ENCODE assay signal across 18 mouse cellular contexts in genomic region chr5:129175925-129176324, GRCm38 (mm10).
A peak's percentile ranks its signal among the peaks of the same experiment; 100 is the strongest.
DNase-seq lines count a peak whose midpoint lies in the region; ATAC-seq lines count a peak whose summit lies in the region.
"Had no signal": no experiment of that assay in that cellular context is flagged by ENCODE, and none has a peak within 500 bp of the region (broad histone marks: within the 10 kb centered on the region; RNA-seq: fewer than 3 reads in every experiment).

No protein-coding gene starts in this region.

- no peak overlapping the region for H3K4me2 ChIP-seq in forebrain, embryonic 15.5 days (replicated peaks)
- H3K4me2 ChIP-seq in forebrain, embryonic 14.5 days (ENCODE audit: low read length): no peak overlapping the region
- no peak overlapping the region for H3K4me2 ChIP-seq in midbrain, embryonic 11.5 days
- H3K4me2 ChIP-seq in midbrain, embryonic 15.5 days: no peak overlapping the region
- H3K4me2 ChIP-seq: heart, embryonic 12.5 days had no signal

- ATAC-seq in forebrain, embryonic 15.5 days (replicated peaks): no peak
- no peak for ATAC-seq in forebrain, embryonic 14.5 days
- ATAC-seq in midbrain, embryonic 11.5 days (ENCODE audit: low FRiP score): no peak
- no peak for ATAC-seq in midbrain, embryonic 15.5 days (replicated peaks)
- ATAC-seq: activated CD4-positive, CD25-positive, alpha-beta regulatory T cell, adult 4 months; hindbrain, embryonic 16.5 days; inflammation-experienced regulatory T-cells, adult 6 months had no signal

- H3K4me3 ChIP-seq in forebrain, embryonic 15.5 days: no peak overlapping the region
- no peak overlapping the region for H3K4me3 ChIP-seq in forebrain, embryonic 14.5 days (ENCODE audit: low read depth, low read length)
- H3K4me3 ChIP-seq in midbrain, embryonic 11.5 days (ENCODE audit: low read depth, low read length): no peak overlapping the region
- H3K4me3 ChIP-seq in midbrain, embryonic 15.5 days: no peak overlapping the region
- H3K4me3 ChIP-seq: embryonic facial prominence, embryonic 10.5 days; heart, embryonic 12.5 days had no signal

- H3K36me3 ChIP-seq in forebrain, embryonic 15.5 days: no peaks in the 10 kb centered on the region
- no peaks in the 10 kb centered on the region for H3K36me3 ChIP-seq in forebrain, embryonic 14.5 days (ENCODE audit: control insufficient read depth, insufficient read depth, low read length)
- H3K36me3 ChIP-seq in midbrain, embryonic 11.5 days (ENCODE audit: control insufficient read depth, insufficient read depth, low read length): no peaks in the 10 kb centered on the region
- H3K36me3 ChIP-seq in midbrain, embryonic 15.5 days (replicated peaks): no peaks in the 10 kb centered on the region
- H3K36me3 ChIP-seq: embryonic facial prominence, embryonic 10.5 days; G1E; heart, embryonic 12.5 days had no signal

- no peaks in the 10 kb centered on the region for H3K27me3 ChIP-seq in forebrain, embryonic 15.5 days
- no peaks in the 10 kb centered on the region for H3K27me3 ChIP-seq in forebrain, embryonic 14.5 days (replicated peaks; ENCODE audit: control insufficient read depth, insufficient read depth, low read length)
- no peaks in the 10 kb centered on the region for H3K27me3 ChIP-seq in midbrain, embryonic 11.5 days (ENCODE audit: control insufficient read depth, insufficient read depth, low read length)
- no peaks in the 10 kb centered on the region for H3K27me3 ChIP-seq in midbrain, embryonic 15.5 days (replicated peaks)

- H3K27ac ChIP-seq in forebrain, embryonic 15.5 days (replicated peaks): peak overlapping the region; percentile 37; the same call in 1 of the 2 replicates
- no peak overlapping the region for H3K27ac ChIP-seq in forebrain, embryonic 14.5 days (ENCODE audit: low read depth, low read length)
- no peak overlapping the region for H3K27ac ChIP-seq in midbrain, embryonic 11.5 days (ENCODE audit: low read depth, low read length)
- no peak overlapping the region for H3K27ac ChIP-seq in midbrain, embryonic 15.5 days
- H3K27ac ChIP-seq: embryonic facial prominence, embryonic 10.5 days had no signal

- H3K9me3 ChIP-seq in forebrain, embryonic 15.5 days: no peaks in the 10 kb centered on the region
- H3K9me3 ChIP-seq in forebrain, embryonic 14.5 days (replicated peaks; ENCODE audit: control insufficient read depth, low read length): no peaks in the 10 kb centered on the region
- H3K9me3 ChIP-seq in midbrain, embryonic 11.5 days (ENCODE audit: control insufficient read depth, low read length): no peaks in the 10 kb centered on the region
- H3K9me3 ChIP-seq in midbrain, embryonic 15.5 days: no peaks in the 10 kb centered on the region
- H3K9me3 ChIP-seq: embryonic facial prominence, embryonic 10.5 days; heart, embryonic 12.5 days had no signal

- WGBS in forebrain, embryonic 15.5 days: 10% methylated on average over 3 of the region's 3 CpGs
- 13% methylated on average over 3 of the region's 3 CpGs for WGBS in forebrain, embryonic 14.5 days
- 17% methylated on average over 3 of the region's 3 CpGs for WGBS in midbrain, embryonic 11.5 days
- 30% methylated on average over 3 of the region's 3 CpGs for WGBS in midbrain, embryonic 15.5 days

- DNase-seq in forebrain, embryonic 14.5 days (ENCODE audit: low spot score): no peak
- DNase-seq in midbrain, embryonic 11.5 days (ENCODE audit: low spot score, missing footprints): peak; percentile 57
- peak; percentile 44 for DNase-seq in R1 (ENCODE audit: low read depth, low spot score)
- no peak for DNase-seq in thymus, postnatal 4 days
- DNase-seq: adrenal gland, adult 2 months; adrenal gland, postnatal 25 days; cerebellum, adult 2 months; cerebellum, postnatal 10 days; gastrocnemius, postnatal 14 days; kidney, adult 11 months had no signal

- no peaks in the 10 kb centered on the region for H3K4me1 ChIP-seq in forebrain, embryonic 15.5 days
- H3K4me1 ChIP-seq in forebrain, embryonic 14.5 days (ENCODE audit: control insufficient read depth, insufficient read depth, low read length): no peaks in the 10 kb centered on the region
- 0 out of 2 replicates have a peak, but pooled peaks cover 4% of the 10 kb centered on the region for H3K4me1 ChIP-seq in midbrain, embryonic 11.5 days (ENCODE audit: control insufficient read depth, insufficient read depth, low read length)
- no peaks in the 10 kb centered on the region for H3K4me1 ChIP-seq in midbrain, embryonic 15.5 days
- H3K4me1 ChIP-seq: embryonic facial prominence, embryonic 10.5 days had no signal

- H3K9ac ChIP-seq in forebrain, embryonic 15.5 days (replicated peaks): no peak overlapping the region
- H3K9ac ChIP-seq in forebrain, embryonic 14.5 days (ENCODE audit: low read length): no peak overlapping the region
- no peak overlapping the region; the same call in 1 of the 2 replicates for H3K9ac ChIP-seq in midbrain, embryonic 11.5 days (ENCODE audit: low read length)
- H3K9ac ChIP-seq in midbrain, embryonic 15.5 days: no peak overlapping the region
- H3K9ac ChIP-seq: heart, embryonic 12.5 days had no signal

Comparison
In these comparisons a context has a peak if more than half of its experiments do, and no peak if none do; other contexts are left out.
1. DNase-seq: peak in midbrain, embryonic 11.5 days (single experiment) and R1 (single experiment); none in forebrain, embryonic 14.5 days (single experiment) and thymus, postnatal 4 days (single experiment).